Mouse (Mus musculus) bone marrow macrophage, adult 2 months (primary cell): Measurements from ENCODE around the gene Neurog1. TPM values are rescaled to one million over a fixed set of nuclear protein-coding genes. Genes with fewer than 3 reads are reported as not detected.

Source experiments
- H3K27ac ChIP-seq: 2 replicates; pipeline ENCODE4 v1.5.1; 2012; ENCODE audit warnings: low read depth, low read length; ENCODE audit not compliant: insufficient read depth
- H3K4me1 ChIP-seq: 2 replicates; pipeline ENCODE4 v1.6.1; 2012; ENCODE audit warnings: low read length; ENCODE audit not compliant: control insufficient read depth, insufficient read depth
- H3K4me3 ChIP-seq: 2 replicates; pipeline ENCODE4 v1.5.1; 2012; ENCODE audit warnings: mild to moderate bottlenecking, low read length, moderate library complexity; ENCODE audit not compliant: insufficient read depth
- CTCF ChIP-seq: IDR thresholded peaks from 2 replicates; pipeline ENCODE4 v1.5.1; 2012; ENCODE audit warnings: low read depth, mild to moderate bottlenecking, low read length, moderate library complexity
- POLR2A ChIP-seq: IDR thresholded peaks from 2 replicates; pipeline ENCODE4 v1.6.1; 2012; ENCODE audit warnings: mild to moderate bottlenecking, low read depth, low read length, borderline replicate concordance
- polyA plus RNA-seq: library from polyadenylated mRNA; stranded (reverse); fragments of >200 nt; gene quantifications from 2 replicates; pipeline ENCODE4 v1.2.4, GENCODE M21; 2012; ENCODE audit not compliant: missing spikeins, insufficient read depth, insufficient read length

Neurog1 gene
- polyA plus RNA-seq, 1 experiment = not detected

- Histone ChIP-seq H3K4me3 (no peak overlapping the region), H3K27ac (no peak overlapping the region), H3K4me1 (no peaks in the 10 kb centered on the region)
- TF ChIP-seq CTCF (no peak), POLR2A (no peak)
These were observed 7.3 kb upstream of the Neurog1 start for GRCm38 (mm10) chr13:56259021-56259925.

DNA sequence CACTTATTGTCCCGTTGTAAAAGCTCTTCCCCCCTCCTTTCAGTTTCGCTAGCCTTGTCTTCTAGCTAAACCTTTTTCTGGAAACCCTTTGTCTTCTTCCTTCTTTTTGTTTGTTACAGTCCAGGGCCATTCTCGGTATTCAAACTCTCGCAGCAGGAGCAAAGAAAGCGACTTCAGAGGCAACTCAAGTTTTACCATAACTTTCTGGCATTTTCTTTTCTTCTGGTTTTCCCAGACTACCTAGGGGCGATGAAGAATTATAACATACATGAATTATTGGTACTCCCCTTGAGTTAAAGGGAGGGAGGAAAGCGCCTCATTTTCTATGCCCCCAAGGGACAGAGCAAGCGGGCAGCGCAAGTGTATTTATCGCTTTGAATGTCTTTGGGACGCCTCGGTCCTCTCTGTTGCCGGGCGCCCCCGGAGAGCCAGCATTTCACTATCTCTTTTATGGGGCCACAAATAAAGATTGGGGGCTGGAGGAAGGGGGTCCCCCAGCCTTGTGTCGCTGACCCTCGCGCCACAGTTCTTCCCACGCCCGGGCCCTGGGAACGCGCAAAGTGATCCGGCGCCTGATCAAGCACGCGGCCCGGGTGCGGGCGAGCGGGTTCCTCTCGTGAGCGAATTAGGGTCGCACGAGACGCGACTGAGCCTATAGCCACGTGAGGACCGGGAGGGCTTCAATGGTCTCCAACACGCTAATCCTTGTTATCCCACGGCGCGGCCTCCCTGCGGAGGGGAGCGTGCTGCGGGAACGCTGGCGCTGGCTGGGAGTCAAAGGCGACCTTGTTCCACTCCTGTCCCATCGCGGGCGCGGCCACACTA, 6.4 kb upstream of the Neurog1 start:
- TF ChIP-seq POLR2A (no peak), CTCF (no peak)
- Histone ChIP-seq H3K4me3 (no peak overlapping the region), H3K4me1 (no peaks in the 10 kb centered on the region), H3K27ac (no peak overlapping the region)

DNA sequence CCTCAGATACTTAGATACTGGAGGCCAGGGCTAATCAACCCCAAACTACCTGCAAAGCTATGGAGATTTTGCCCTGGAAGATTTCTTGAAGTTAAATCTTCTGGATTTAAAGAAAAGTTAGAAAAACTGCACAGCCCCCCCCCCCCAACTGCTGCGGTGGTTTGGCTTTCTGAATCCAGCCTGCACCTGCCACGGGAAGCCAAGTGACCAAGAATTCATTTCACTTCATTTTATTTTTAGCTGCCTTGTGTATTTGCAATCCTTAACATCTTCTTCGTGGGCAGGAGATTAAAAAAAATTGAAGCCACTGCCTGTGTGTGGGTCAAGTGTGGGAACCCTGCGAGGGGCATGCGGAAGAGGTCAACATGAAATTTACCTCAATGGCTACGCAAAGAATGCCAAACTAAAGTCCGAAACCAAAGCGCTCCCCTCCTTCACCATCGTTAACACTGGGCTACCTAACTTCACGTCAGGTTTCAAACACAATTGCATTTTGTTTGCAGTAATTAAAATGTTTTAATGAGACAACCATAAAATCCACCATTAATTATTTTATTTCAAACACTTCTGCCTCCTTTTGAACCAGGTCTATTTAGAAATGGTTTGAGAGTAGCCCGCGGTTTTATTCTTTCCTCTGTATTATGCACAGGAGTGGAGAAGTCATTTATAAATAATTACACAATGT, 5.6 kb upstream of the Neurog1 start:
- Histone ChIP-seq H3K27ac (no peak overlapping the region), H3K4me3 (no peak overlapping the region), H3K4me1 (no peaks in the 10 kb centered on the region)
- no peak for TF ChIP-seq POLR2A
- no peak for TF ChIP-seq CTCF

DNA sequence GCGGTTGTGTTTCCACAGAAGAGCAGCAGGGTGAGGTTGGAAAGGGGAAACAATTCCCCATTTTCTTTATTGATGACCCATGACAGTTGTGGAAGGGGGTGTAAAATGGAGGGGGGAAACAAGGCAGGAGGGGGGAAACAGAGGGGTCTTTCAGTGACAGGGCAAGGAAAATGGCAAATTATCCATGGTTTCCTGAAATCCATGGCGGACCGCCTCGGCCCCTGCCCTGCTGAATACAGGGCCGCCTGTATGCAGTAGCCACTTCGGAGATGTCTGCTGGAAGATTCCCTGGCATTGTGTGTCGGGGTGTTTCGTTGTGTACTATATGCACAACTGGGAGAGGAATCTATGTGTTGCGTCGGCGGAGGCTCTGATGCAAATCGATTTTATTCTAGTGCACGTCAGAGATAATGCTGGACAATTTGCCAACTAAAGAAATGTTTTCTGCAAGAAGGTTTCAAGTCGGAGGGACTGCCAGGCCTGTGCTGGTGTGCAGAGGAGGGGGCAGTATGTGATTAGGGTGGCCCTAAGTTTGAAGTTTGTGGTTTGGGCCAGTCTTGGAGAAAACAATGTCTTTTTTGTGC, 4.8 kb upstream of the Neurog1 start:
- H3K27ac ChIP-seq = no peak overlapping the region
- no peak for TF ChIP-seq CTCF
- TF ChIP-seq POLR2A = no peak
- H3K4me3 ChIP-seq = no peak overlapping the region
- H3K4me1 ChIP-seq = no peaks in the 10 kb centered on the region

DNA sequence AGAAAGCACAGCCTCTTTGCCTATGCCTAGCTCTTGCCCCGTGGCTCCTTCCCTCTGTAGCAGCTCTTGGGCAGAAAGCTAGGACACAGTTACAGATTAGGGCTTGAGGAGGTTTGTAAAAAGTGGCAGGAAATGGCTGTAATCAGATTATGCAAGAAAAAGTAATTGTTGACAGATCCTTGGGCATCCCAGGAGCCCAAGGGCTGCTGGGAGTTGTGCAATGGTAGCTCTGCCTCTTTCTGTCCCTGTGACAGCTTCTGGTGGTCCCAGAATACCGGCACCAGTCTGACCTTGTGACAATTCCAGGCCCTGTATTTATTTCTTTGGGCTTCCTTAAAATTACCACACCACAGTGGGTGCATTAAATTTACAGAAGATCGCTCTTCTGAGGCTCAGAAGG, 1.4 kb upstream of the Neurog1 start:
- TF ChIP-seq POLR2A (no peak), CTCF (no peak)
- no peaks in the 10 kb centered on the region for H3K4me1 ChIP-seq
- H3K4me3 ChIP-seq = no peak overlapping the region
- H3K27ac ChIP-seq = no peak overlapping the region

DNA sequence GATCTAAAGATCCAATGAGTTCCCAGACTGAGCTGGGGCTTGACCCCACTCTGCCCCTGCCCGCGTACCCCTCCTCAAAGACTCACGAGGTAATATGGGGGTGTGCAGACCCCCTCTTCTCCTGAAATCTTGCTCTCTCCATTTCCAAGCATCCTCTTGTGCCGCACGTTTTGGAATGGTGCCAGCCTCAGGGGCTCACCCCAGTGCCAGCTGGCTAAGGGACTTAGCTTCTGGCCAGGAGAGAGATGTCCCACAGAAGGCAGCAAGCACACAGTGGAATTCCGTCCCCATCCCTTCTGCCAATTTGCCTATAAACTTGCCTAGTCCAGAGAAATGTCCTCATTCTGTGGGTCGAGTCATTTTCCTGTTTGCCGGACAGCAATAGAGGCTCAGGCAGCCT, 820 bp upstream of the Neurog1 start:
- no peak overlapping the region for H3K27ac ChIP-seq
- H3K4me1 ChIP-seq = no peaks in the 10 kb centered on the region
- no peak overlapping the region for H3K4me3 ChIP-seq
- TF ChIP-seq POLR2A = no peak
- TF ChIP-seq CTCF = no peak

GRCm38 (mm10) chr13:56251176-56251923, 613 bp downstream of the Neurog1 start:
- no peaks in the 10 kb centered on the region for H3K4me1 ChIP-seq
- no peak overlapping the region for H3K27ac ChIP-seq
- TF ChIP-seq POLR2A (no peak), CTCF (no peak)
- H3K4me3 ChIP-seq = no peak overlapping the region

GRCm38 (mm10) chr13:56250551-56251161, 1.3 kb downstream of the Neurog1 start:
- no peak overlapping the region for H3K4me3 ChIP-seq

DNA sequence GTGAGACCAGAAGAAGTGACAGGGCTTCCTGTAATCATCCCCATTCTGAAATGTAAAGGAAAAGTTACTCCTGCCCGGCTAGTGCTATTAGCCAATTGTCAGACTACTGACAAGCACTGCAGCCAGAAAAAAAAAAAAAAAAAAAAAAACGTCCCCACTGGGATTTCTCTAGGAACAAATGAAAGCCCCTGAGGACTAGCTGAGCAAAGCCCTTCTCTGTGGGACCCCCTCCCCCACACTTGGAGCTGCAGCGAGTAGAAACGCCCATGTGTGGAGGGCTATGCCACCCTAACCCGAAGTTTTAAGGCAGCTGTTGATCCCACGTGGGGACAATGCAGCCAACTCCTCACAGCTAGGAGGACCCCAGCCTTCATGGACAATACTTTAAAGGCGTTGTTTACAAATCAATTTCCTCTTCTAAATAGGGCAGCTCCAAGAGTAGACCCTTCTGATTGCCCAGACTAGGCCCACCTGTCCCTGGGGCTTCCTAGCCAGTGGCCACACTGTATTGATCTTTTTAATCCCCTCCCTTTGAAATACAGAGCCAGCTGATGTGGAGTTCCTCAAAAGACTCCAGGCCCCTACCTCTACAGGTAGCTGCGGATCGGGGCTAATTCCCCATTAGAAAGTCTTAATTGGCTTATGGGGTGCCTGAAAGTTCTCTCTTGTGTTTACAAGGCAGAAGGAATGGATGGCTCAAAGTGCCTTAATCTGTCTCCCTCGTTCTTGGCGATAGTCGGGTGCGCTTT, 2.2 kb downstream of the Neurog1 start:
- Histone ChIP-seq H3K4me1 (no peaks in the 10 kb centered on the region), H3K4me3 (no peak overlapping the region), H3K27ac (no peak overlapping the region)
- TF ChIP-seq POLR2A (no peak), CTCF (no peak)

More at GRCm38 (mm10) chr13:56250551-56251161, 1.3 kb downstream of the Neurog1 start:
- TF ChIP-seq CTCF = no peak
- no peak for TF ChIP-seq POLR2A
- H3K27ac ChIP-seq = no peak overlapping the region
- H3K4me1 ChIP-seq = no peaks in the 10 kb centered on the region
